ENCODE assay signal across 17 mouse cellular contexts in the genomic region with DNA sequence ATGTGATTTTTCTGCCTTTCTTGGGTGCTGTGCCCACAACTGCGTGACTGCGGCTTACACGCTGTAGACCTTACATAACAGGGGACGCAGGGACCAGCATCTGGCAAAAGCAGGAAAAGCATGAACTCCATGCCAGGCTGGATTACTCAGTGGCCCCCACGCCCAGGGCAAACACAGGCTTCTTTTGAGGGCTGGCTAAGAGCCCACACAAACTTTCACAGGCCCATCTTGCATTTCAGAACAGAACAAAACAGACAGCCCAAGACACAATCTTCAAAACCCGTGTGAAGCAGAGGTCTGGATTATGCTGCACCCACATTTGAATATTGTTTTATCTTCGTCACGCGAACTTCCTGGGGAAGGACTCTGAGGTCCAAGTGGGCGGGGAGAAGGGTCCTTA. TPM values are rescaled to one million over a fixed set of nuclear protein-coding genes. Genes with fewer than 3 reads are reported as not detected.
DNase-seq lines count a peak whose midpoint lies in the region; ATAC-seq and TF ChIP-seq lines count a peak whose summit lies in the region.
"Had no signal": no experiment of that assay in that cellular context is flagged by ENCODE, and none has a peak within 500 bp of the region (broad histone marks: within the 10 kb centered on the region; RNA-seq: fewer than 3 reads in every experiment).

No protein-coding gene starts in this region.

- no peak overlapping the region for H3K4me3 ChIP-seq in embryonic facial prominence, embryonic 13.5 days
- H3K4me3 ChIP-seq in embryonic facial prominence, embryonic 10.5 days, result no peak overlapping the region
- peak overlapping the region; percentile 59 for H3K4me3 ChIP-seq in megakaryocyte, embryonic 14.5 days (replicated peaks)
- no peak overlapping the region for H3K4me3 ChIP-seq in heart, embryonic 15.5 days
- no peak overlapping the region for H3K4me3 ChIP-seq in stomach, postnatal 0 days (ENCODE audit: low read depth, low read length)
- no peak overlapping the region for H3K4me3 ChIP-seq in liver, postnatal 0 days (ENCODE audit: low read depth, low read length)
- no peak overlapping the region for H3K4me3 ChIP-seq in forebrain, embryonic 13.5 days
- H3K4me3 ChIP-seq: liver, embryonic 15.5 days; midbrain, embryonic 12.5 days; stomach, embryonic 15.5 days had no signal

- DNase-seq in embryonic facial prominence, embryonic 10.5 days (ENCODE audit: low spot score), result no peak
- peak; percentile 45 for DNase-seq in stomach, postnatal 0 days (ENCODE audit: low spot score)
- no peak for DNase-seq in liver, postnatal 0 days
- DNase-seq: cerebellum, adult 9-10 months; forebrain, postnatal 0 days; kidney, adult 8-10 months; right cerebral cortex, postnatal 4 days had no signal

- H3K9ac ChIP-seq in embryonic facial prominence, embryonic 13.5 days, result no peak overlapping the region
- no peak overlapping the region for H3K9ac ChIP-seq in heart, embryonic 15.5 days
- no peak overlapping the region for H3K9ac ChIP-seq in stomach, postnatal 0 days (ENCODE audit: low read length)
- H3K9ac ChIP-seq in liver, postnatal 0 days (replicated peaks), result no peak overlapping the region
- H3K9ac ChIP-seq in forebrain, embryonic 13.5 days, result no peak overlapping the region
- H3K9ac ChIP-seq: forebrain, postnatal 0 days; liver, embryonic 15.5 days; midbrain, embryonic 12.5 days; stomach, embryonic 15.5 days had no signal

- no peak for ATAC-seq in embryonic facial prominence, embryonic 13.5 days (ENCODE audit: insufficient number of reproducible peaks, insufficient read depth, low FRiP score, low TSS enrichment, low read depth)
- ATAC-seq in megakaryocyte, adult 5-6 weeks (ENCODE audit: poor library complexity, severe bottlenecking), result no peak
- ATAC-seq in heart, embryonic 15.5 days (replicated peaks; ENCODE audit: insufficient number of reproducible peaks, insufficient read depth, low FRiP score, low read depth), result no peak
- ATAC-seq in stomach, postnatal 0 days (ENCODE audit: low FRiP score, low TSS enrichment), result peak; percentile 39; the same call in 1 of the 2 replicates
- ATAC-seq in liver, postnatal 0 days, result no peak
- ATAC-seq in forebrain, embryonic 13.5 days, result no peak
- ATAC-seq: forebrain, postnatal 0 days; hindbrain, embryonic 16.5 days had no signal

- TF ChIP-seq CTCF in stomach, postnatal 0 days (IDR thresholded peaks at IDR 0.05; ENCODE audit: low read depth), result no peak
- no peak for TF ChIP-seq CTCF in liver, postnatal 0 days (IDR thresholded peaks at IDR 0.05; ENCODE audit: low read depth)

- peaks cover 33% of the 10 kb centered on the region for H3K4me1 ChIP-seq in embryonic facial prominence, embryonic 13.5 days
- peaks cover 8% of the 10 kb centered on the region; the same call in 1 of the 2 replicates for H3K4me1 ChIP-seq in embryonic facial prominence, embryonic 10.5 days
- peaks cover 41% of the 10 kb centered on the region for H3K4me1 ChIP-seq in megakaryocyte, embryonic 14.5 days
- H3K4me1 ChIP-seq in heart, embryonic 15.5 days (replicated peaks), result peaks cover 29% of the 10 kb centered on the region
- H3K4me1 ChIP-seq in stomach, postnatal 0 days (replicated peaks; ENCODE audit: control insufficient read depth, insufficient read depth), result no peaks in the 10 kb centered on the region
- 0 out of 2 replicates have a peak, but pooled peaks cover 3% of the 10 kb centered on the region for H3K4me1 ChIP-seq in liver, postnatal 0 days (ENCODE audit: insufficient read depth)
- H3K4me1 ChIP-seq in forebrain, embryonic 13.5 days, result no peaks in the 10 kb centered on the region
- H3K4me1 ChIP-seq: liver, embryonic 15.5 days; midbrain, embryonic 12.5 days had no signal

- H3K36me3 ChIP-seq in embryonic facial prominence, embryonic 13.5 days, result no peaks in the 10 kb centered on the region
- H3K36me3 ChIP-seq in embryonic facial prominence, embryonic 10.5 days (replicated peaks), result no peaks in the 10 kb centered on the region
- no peaks in the 10 kb centered on the region for H3K36me3 ChIP-seq in megakaryocyte, embryonic 14.5 days (replicated peaks; ENCODE audit: low read length)
- no peaks in the 10 kb centered on the region for H3K36me3 ChIP-seq in heart, embryonic 15.5 days
- H3K36me3 ChIP-seq in stomach, postnatal 0 days (ENCODE audit: control insufficient read depth, insufficient read depth, low read length), result no peaks in the 10 kb centered on the region
- no peaks in the 10 kb centered on the region for H3K36me3 ChIP-seq in liver, postnatal 0 days (replicated peaks; ENCODE audit: insufficient read depth, low read length)
- no peaks in the 10 kb centered on the region for H3K36me3 ChIP-seq in forebrain, embryonic 13.5 days (ENCODE audit: poor library complexity, severe bottlenecking)
- H3K36me3 ChIP-seq: liver, embryonic 15.5 days; midbrain, embryonic 12.5 days; stomach, embryonic 15.5 days had no signal

- TF ChIP-seq EP300 in stomach, postnatal 0 days (optimal IDR thresholded peaks at IDR 0.05), result no peak
- TF ChIP-seq EP300 in liver, postnatal 0 days (IDR thresholded peaks at IDR 0.05; ENCODE audit: low read depth), result no peak

- H3K9me3 ChIP-seq in embryonic facial prominence, embryonic 13.5 days, result no peaks in the 10 kb centered on the region
- no peaks in the 10 kb centered on the region for H3K9me3 ChIP-seq in embryonic facial prominence, embryonic 10.5 days
- H3K9me3 ChIP-seq in megakaryocyte, embryonic 14.5 days, result no peaks in the 10 kb centered on the region
- no peaks in the 10 kb centered on the region for H3K9me3 ChIP-seq in heart, embryonic 15.5 days (replicated peaks)
- H3K9me3 ChIP-seq in stomach, postnatal 0 days (ENCODE audit: control insufficient read depth, low read length), result no peaks in the 10 kb centered on the region
- H3K9me3 ChIP-seq in liver, postnatal 0 days (ENCODE audit: low read length), result no peaks in the 10 kb centered on the region
- no peaks in the 10 kb centered on the region for H3K9me3 ChIP-seq in forebrain, embryonic 13.5 days (replicated peaks)
- H3K9me3 ChIP-seq: liver, embryonic 15.5 days; midbrain, embryonic 12.5 days; stomach, embryonic 15.5 days had no signal

- no peak overlapping the region for H3K4me2 ChIP-seq in embryonic facial prominence, embryonic 13.5 days
- H3K4me2 ChIP-seq in heart, embryonic 15.5 days, result no peak overlapping the region
- H3K4me2 ChIP-seq in stomach, postnatal 0 days (replicated peaks; ENCODE audit: low read depth), result no peak overlapping the region
- no peak overlapping the region for H3K4me2 ChIP-seq in liver, postnatal 0 days (ENCODE audit: low read depth, low read length)
- H3K4me2 ChIP-seq in forebrain, embryonic 13.5 days, result no peak overlapping the region
- H3K4me2 ChIP-seq: liver, embryonic 15.5 days; midbrain, embryonic 12.5 days; stomach, embryonic 15.5 days had no signal

- H3K27ac ChIP-seq in embryonic facial prominence, embryonic 13.5 days, result peak overlapping the region; percentile 48
- no peak overlapping the region for H3K27ac ChIP-seq in embryonic facial prominence, embryonic 10.5 days (replicated peaks)
- peak overlapping the region; percentile 45 for H3K27ac ChIP-seq in heart, embryonic 15.5 days
- H3K27ac ChIP-seq in stomach, postnatal 0 days (replicated peaks), result no peak overlapping the region
- no peak overlapping the region for H3K27ac ChIP-seq in liver, postnatal 0 days (ENCODE audit: low read depth)
- no peak overlapping the region for H3K27ac ChIP-seq in forebrain, embryonic 13.5 days
- H3K27ac ChIP-seq: liver, embryonic 15.5 days; midbrain, embryonic 12.5 days; stomach, embryonic 15.5 days had no signal

- 67% methylated on average over 10 of the region's 10 CpGs for WGBS in embryonic facial prominence, embryonic 13.5 days
- 89% methylated on average over 10 of the region's 10 CpGs for WGBS in embryonic facial prominence, embryonic 10.5 days
- whole genome bisulfite sequencing in heart, embryonic 15.5 days, result 60% methylated on average over 10 of the region's 10 CpGs
- 52% methylated on average over 10 of the region's 10 CpGs for WGBS in stomach, postnatal 0 days
- WGBS in liver, postnatal 0 days (ENCODE audit: insufficient replicate concordance), result 61% methylated on average over 10 of the region's 10 CpGs
- WGBS in forebrain, embryonic 13.5 days, result 82% methylated on average over 10 of the region's 10 CpGs

- H3K27me3 ChIP-seq in embryonic facial prominence, embryonic 13.5 days, result peaks cover 37% of the 10 kb centered on the region
- peaks cover 29% of the 10 kb centered on the region for H3K27me3 ChIP-seq in embryonic facial prominence, embryonic 10.5 days (replicated peaks; ENCODE audit: low read depth, poor library complexity, severe bottlenecking)
- H3K27me3 ChIP-seq in megakaryocyte, embryonic 14.5 days (replicated peaks), result peaks cover 74% of the 10 kb centered on the region
- H3K27me3 ChIP-seq in heart, embryonic 15.5 days, result peaks cover 38% of the 10 kb centered on the region
- H3K27me3 ChIP-seq in stomach, postnatal 0 days (ENCODE audit: control insufficient read depth, insufficient read depth, low read length), result no peaks in the 10 kb centered on the region
- peaks cover 17% of the 10 kb centered on the region; the same call in 1 of the 2 replicates for H3K27me3 ChIP-seq in liver, postnatal 0 days (ENCODE audit: insufficient read depth, low read length)
- H3K27me3 ChIP-seq in forebrain, embryonic 13.5 days, result 0 out of 2 replicates have a peak, but pooled peaks cover 10% of the 10 kb centered on the region

RNA-seq across cellular contexts. Expression of a gene that starts 1.0 kb away (rescaled TPM):
- 0.89 and 2.1 TPM in 2 replicates for polyA plus RNA-seq in embryonic facial prominence, embryonic 13.5 days (2015; fragmentation: Nextera tagmentation; extraction: Ambion mirVana)
- not detected in 2 replicates for polyA plus RNA-seq in embryonic facial prominence, embryonic 10.5 days (2016; fragmentation: Nextera tagmentation; extraction: Ambion mirVana)
- polyA plus RNA-seq in megakaryocyte, embryonic 14.5 days (2012; ENCODE audit: insufficient read depth, low replicate concordance), result 0.35 TPM in 1 of 2 replicates, not detected in the other
- total RNA-seq in megakaryocyte, adult 5-6 weeks (2015), result not detected in 2 replicates
- total RNA-seq in megakaryocyte, adult 5-6 weeks (2017), result not detected in 2 replicates
- polyA plus RNA-seq in heart, embryonic 15.5 days (2015; fragmentation: Nextera tagmentation; extraction: Ambion mirVana), result 0.25 and 0.42 TPM in 2 replicates
- polyA plus RNA-seq in stomach, postnatal 0 days (2015; fragmentation: Nextera tagmentation; extraction: Ambion mirVana), result 3.4 and 3.9 TPM in 2 replicates
- 0.09 and 0.12 TPM in 2 replicates for polyA plus RNA-seq in liver, postnatal 0 days (2015; fragmentation: Nextera tagmentation; extraction: Ambion mirVana)
- not detected in 2 replicates for polyA plus RNA-seq in forebrain, embryonic 13.5 days (2015; fragmentation: Nextera tagmentation; extraction: Ambion mirVana)
- total RNA-seq: forebrain, postnatal 0 days had no signal
- polyA plus RNA-seq: embryonic facial prominence, embryonic 11.5 days; midbrain, embryonic 12.5 days had no signal

RNA-seq across cellular contexts. Expression of a gene that starts 33.5 kb away (rescaled TPM):
- 146 and 156 TPM in 2 replicates for polyA plus RNA-seq in embryonic facial prominence, embryonic 13.5 days (2015; fragmentation: Nextera tagmentation; extraction: Ambion mirVana)
- polyA plus RNA-seq in embryonic facial prominence, embryonic 10.5 days (2016; fragmentation: Nextera tagmentation; extraction: Ambion mirVana), result 185 and 189 TPM in 2 replicates
- 6.4 and 11.4 TPM in 2 replicates for polyA plus RNA-seq in megakaryocyte, embryonic 14.5 days (2012; ENCODE audit: insufficient read depth, low replicate concordance)
- total RNA-seq in megakaryocyte, adult 5-6 weeks (2015), result 22.8 and 28.6 TPM in 2 replicates
- total RNA-seq in megakaryocyte, adult 5-6 weeks (2017), result 40.3 and 47.4 TPM in 2 replicates
- 60.7 and 79.1 TPM in 2 replicates for polyA plus RNA-seq in heart, embryonic 15.5 days (2015; fragmentation: Nextera tagmentation; extraction: Ambion mirVana)
- 31.9 and 35.6 TPM in 2 replicates for polyA plus RNA-seq in stomach, postnatal 0 days (2015; fragmentation: Nextera tagmentation; extraction: Ambion mirVana)
- 8.7 and 10.0 TPM in 2 replicates for polyA plus RNA-seq in liver, postnatal 0 days (2015; fragmentation: Nextera tagmentation; extraction: Ambion mirVana)
- polyA plus RNA-seq in forebrain, embryonic 13.5 days (2015; fragmentation: Nextera tagmentation; extraction: Ambion mirVana), result 272 and 304 TPM in 2 replicates

RNA-seq across cellular contexts. Expression of a gene that starts 58.9 kb away (rescaled TPM):
- 24.7 and 25.9 TPM in 2 replicates for polyA plus RNA-seq in embryonic facial prominence, embryonic 13.5 days (2015; fragmentation: Nextera tagmentation; extraction: Ambion mirVana)
- 16.7 and 17.6 TPM in 2 replicates for polyA plus RNA-seq in embryonic facial prominence, embryonic 10.5 days (2016; fragmentation: Nextera tagmentation; extraction: Ambion mirVana)
- 4.0 TPM in 1 of 2 replicates, not detected in the other for polyA plus RNA-seq in megakaryocyte, embryonic 14.5 days (2012; ENCODE audit: insufficient read depth, low replicate concordance)
- 67.8 and 68.4 TPM in 2 replicates for total RNA-seq in megakaryocyte, adult 5-6 weeks (2015)
- total RNA-seq in megakaryocyte, adult 5-6 weeks (2017), result 78.5 and 89.0 TPM in 2 replicates
- 29.4 and 34.9 TPM in 2 replicates for polyA plus RNA-seq in heart, embryonic 15.5 days (2015; fragmentation: Nextera tagmentation; extraction: Ambion mirVana)
- 68.0 and 68.4 TPM in 2 replicates for polyA plus RNA-seq in stomach, postnatal 0 days (2015; fragmentation: Nextera tagmentation; extraction: Ambion mirVana)
- 89.8 and 93.3 TPM in 2 replicates for polyA plus RNA-seq in liver, postnatal 0 days (2015; fragmentation: Nextera tagmentation; extraction: Ambion mirVana)
- polyA plus RNA-seq in forebrain, embryonic 13.5 days (2015; fragmentation: Nextera tagmentation; extraction: Ambion mirVana), result 20.4 and 21.0 TPM in 2 replicates

Comparison
In these comparisons a context has a peak if more than half of its experiments do, and no peak if none do; other contexts are left out.
1. H3K27ac ChIP-seq: peak in embryonic facial prominence, embryonic 13.5 days (single experiment) and heart, embryonic 15.5 days (single experiment); none in embryonic facial prominence, embryonic 10.5 days (single experiment), stomach, postnatal 0 days (single experiment), liver, postnatal 0 days (single experiment) and forebrain, embryonic 13.5 days (single experiment).